Mouse (Mus musculus) mesoderm, embryonic 11.5 days (tissue): ENCODE data around the gene Tbc1d13.
A peak's percentile ranks its signal among the peaks of the same experiment; 100 is the strongest.
"Not testable (repeated sequence)": the region's sequence is repeated elsewhere in the genome, so short reads cannot be mapped to it uniquely, and the experiment has no call there.

Source experiments
- DNase-seq: peaks from one replicate; pipeline ENCODE4 v3.0.0-alpha.2; 2012; ENCODE audit warnings: low read depth, low spot score

Gene Tbc1d13

DNA sequence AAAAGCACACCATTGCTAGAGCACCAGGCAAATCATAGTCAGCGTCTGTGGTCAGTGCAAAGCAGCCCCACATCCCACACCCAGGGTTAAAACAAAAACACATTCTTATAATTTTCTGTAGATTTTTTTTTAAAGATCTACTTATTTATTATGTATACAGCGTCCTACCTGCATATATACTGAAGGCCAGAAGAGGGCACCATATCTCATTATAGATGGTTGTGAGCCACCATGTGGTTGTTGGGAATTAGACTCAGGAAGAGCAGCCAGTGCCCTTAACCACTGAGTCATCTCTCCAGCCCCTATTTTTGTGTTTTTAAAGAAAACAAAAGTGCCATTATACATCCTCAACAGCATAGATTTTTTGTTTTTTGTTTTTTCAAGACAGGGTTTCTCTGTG, 4.8 kb upstream of the Tbc1d13 start:
- DNase-seq, result peak; percentile 56

DNA sequence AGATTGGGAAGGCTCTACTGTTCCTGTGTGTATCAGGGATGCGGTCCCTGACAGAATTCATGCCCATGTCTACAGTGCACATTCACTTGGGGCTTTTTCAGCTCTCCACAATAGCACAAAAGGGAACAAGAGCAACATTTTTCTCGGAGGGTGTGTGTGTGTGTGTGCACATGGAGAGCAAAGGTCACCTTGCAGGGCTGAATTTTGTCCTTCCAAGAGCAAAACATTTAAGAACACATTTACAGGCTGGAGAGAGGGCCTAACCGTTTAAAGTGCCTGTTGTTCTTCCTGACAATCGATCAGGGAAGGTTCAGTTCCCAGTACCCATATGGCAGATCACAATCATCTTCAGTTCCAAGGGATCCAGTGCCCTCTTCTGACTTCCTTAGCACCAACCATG, 3.4 kb upstream of the Tbc1d13 start:
- no peak for DNase-seq

DNA sequence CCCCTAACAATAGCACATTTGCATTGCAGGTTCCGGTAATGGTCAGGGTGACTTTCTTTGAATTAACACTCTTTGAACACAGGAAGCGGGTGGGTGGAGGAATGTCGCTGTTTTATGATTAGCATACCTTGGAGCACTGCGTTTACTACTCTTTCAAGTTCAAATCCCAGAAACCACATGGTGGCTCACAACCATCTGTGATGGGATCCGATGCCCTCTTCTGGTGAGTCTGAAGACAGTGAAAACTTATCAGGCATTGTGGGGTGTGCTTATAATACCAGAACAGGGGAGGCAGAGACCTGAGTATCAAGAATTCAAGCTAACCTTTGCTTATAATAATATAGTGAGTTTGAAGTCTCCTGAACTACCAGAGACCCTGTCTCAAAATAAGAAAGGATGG, 2.3 kb upstream of the Tbc1d13 start:
- DNase-seq, result not testable (repeated sequence)

DNA sequence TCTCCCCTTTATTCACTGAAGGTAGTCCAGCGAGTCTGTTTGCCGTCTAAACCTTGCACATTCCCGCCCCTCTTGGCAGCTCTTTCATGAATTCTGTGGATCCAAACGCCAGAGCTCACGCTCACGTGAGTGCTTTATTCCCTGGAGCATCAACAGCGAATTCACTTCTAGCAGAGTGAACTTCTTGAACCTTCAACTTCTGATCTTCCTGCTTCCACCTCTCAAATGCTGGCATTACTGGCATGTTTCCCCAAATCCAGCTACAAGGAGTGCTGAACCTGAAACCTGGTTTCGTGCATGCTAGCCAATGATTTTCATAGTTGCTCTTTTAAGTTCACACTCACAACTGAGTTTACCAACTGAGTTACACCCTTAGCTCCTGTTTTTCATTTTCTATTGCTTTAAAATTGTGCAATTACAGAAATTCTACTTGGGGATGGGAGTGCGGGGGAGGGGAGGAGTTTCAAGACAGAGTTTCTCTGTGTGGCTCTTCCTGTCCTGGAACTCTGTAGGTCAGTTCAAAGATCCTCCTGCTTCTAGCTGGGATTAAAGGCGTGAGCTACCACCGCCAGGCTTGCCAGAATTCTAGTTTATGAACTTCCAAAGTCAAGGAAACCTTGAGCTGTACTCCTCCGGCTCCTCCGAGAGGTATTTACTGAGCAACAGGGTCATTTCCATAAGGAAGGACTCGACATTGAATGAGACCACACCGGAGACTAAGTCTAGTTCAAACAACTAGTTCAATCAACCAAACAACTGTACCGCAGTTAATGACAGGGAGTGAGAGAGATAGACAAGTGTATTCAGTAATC, 539 bp upstream of the Tbc1d13 start:
- DNase-seq, result no peak

DNA sequence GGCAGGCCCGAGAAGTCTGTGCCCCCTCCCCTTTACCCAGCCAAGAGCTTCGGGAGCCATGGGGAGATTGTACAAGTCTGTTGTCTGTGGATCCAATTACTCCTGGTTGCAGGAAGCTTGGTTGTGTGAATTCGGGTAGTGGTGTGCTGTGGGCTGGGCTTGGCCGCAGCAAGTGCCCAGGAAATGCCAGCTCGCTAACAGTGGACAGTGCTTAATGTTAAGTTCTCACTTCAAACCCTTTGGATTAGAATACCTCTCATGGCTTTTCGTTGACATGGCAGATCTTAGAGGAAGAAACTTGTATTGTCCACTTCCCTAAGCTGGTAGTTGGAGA, 799 bp downstream of the Tbc1d13 start:
- no peak for DNase-seq

DNA sequence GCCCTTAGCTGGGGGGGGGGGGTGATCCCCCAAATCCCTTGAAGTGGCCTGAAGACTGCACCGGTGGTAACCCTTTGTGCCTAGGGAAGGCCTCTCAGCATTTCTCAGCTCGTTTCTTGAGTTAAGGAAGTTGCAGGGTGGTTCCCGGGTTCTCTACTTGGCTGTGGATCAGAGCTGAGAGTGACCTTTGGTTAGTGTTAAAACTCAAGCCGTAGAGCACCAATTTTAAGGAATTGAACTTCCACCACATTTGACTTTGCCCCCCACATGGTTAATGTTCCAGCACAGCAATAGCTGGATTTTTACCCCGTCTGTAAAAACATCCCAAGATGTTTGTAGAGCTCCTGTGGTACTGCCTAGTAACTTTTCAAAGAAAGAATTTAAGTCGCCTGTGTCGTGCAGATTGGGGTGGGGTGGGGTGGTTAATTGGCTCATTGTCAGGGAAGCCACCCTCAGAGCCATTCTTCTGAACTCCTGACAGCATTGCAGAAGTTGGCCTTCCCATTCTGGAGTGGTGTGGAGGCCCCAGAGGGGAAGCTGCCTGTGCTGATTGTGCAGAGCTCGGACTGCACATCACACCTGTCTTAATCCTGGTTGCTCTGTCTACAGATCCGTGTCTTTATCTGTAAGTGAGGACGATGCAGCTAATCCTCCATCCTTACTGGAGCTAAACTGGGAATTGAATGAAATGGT, 1.5 kb downstream of the Tbc1d13 start:
- no peak for DNase-seq

DNA sequence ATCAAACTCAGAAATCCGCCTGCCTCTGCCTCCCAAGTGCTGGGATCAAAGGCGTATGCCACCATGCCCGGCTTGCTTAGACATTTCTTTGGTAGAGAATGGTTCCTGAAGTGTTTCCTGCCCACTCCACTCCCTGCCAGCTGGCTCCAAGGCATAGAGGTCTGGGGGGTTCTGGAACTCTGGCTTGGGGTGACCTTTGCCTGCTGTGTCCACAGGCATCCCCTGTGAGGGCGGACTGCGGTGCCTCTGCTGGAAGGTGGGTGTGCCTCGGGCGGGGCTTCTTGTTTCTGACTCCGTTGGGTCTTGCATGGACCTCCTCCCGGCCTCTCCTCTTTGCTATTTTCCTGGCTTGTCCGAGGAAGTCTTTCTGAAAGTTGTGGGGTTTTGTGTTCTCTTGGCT, 2.9 kb downstream of the Tbc1d13 start:
- no peak for DNase-seq

DNA sequence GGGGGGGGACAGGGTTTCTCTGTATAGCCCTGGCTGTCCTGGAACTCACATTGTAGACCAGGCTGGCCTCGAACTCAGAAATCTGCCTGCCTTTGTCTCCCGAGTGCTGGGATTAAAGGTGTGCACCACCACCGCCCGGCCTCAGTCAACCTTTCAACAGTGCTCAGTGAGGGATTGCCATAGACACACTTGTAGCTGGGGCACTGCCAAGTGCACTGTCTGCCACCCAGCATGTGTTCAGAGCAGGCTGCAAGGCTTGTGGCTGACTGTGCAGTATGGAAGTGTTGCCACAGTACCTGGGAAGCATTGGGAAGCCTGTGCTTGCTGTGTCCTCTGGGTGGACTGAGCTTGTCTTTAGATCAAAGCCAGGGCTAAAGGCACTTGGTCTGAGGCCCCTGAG, 6.5 kb downstream of the Tbc1d13 start:
- not testable (repeated sequence) for DNase-seq

DNA sequence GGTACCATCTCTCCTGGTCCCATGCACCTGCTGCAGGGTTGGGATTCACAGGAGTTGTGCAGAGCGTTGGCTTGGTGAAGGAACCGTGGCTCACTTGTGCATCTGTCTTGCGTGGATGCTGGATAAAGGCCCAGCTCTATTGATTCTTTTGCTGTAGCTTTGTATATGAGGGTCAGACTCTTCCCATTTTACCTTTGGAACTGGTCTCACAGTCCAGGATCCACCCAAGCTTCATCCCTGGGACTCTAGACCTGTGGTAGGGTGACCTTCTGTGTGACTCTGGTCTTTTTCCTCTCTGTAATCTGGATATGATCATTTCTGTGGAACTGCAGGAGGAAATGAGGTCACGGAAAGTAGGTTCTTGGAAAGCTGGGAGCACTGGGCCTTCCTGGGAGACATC, 10.9 kb downstream of the Tbc1d13 start:
- DNase-seq, result no peak

DNA sequence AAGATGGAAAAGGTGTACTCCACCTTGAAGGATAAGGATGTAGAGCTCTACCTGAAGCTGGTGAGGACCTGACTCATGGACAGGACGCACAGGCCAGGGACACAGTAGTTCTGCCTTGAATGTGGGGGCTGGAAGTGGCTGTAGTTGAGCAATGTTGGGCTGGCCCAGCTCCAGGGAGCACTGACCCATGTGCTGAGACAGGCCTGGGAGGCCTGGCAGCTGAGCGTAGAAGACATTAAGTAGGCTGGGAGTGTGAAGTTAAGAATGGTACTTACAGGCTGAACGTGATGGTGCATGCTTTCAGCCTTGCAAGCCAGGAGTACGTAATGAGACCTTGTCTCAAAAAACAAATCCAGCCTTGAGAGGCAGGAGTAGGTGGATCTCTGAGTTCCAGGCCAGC, 13.9 kb downstream of the Tbc1d13 start:
- no peak for DNase-seq

DNA sequence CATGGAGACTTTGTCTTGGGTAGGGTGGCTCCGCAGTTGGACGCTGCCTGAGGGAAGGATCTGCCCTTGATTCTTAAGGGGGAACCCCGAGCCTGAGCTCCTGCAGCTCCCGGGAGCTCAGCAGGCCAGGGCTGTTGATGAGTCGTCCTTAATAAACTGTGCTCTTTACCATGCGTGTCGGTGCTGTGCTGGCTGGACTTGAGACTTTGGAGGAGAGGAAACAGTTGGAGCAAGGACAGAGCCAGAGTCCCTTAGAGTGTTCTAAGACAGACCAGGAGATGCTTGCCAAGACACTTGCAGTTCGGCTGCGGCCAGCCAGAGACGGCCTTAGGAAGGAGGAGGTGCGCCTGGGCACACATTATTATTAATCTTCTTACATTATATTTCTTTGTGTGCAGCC, 18.3 kb downstream of the Tbc1d13 start:
- DNase-seq, result no peak

DNA sequence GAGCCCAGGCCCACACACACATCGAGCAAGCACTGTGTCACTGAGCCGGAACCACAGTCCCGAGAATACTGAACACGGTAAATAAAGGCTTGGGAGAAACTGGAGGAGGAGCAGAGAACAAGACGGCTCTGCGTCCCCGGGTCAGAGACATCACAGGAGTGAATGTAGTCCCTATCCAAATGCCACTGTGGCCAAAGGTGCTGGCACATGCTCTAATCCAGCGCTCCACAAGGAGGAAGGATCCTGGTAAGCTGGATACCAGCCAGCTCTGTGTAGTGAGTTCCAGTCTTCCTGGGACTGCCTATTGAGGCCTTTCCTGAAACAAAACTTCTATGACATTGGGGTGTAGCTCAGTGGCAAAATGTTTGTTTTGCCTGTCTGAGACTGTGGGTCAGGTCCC, 19.1 kb downstream of the Tbc1d13 start:
- DNase-seq, result no peak

DNA sequence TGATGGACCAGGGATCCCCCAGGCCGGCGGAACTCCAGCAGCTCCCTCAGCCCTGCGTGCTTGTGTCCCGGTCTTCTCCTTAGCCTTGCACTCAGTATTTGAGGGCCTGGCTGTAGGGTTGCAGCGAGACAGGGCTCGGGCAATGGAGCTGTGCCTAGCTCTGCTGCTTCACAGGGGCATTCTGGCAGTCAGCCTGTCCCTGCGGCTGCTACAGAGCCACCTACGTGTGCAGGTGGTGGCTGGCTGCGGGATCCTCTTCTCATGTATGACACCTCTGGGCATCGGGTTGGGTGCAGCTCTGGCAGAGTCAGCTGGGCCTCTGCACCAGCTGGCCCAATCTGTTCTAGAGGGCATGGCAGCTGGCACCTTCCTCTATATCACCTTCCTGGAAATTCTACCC, 26.3 kb downstream of the Tbc1d13 start:
- DNase-seq, result not testable (repeated sequence)

DNA sequence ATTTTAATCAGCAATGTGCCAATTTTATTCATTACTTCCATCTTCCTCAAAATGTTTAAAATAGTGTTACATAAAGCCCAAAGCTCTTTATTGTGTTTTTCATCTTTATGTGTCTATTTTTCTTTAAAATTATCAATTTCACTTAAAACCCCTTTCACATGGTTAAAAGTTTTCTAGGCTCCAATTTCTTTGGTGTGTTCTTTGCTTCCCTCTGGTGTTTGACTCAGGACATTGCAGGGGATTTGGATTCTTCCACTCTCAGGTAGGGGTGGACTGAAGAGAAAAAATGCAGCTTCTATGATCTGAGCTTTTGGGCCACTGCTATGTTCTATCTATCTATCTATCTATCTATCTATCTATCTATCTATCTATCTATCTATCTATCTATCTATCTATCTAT, 28.3 kb downstream of the Tbc1d13 start:
- peak; percentile 62 for DNase-seq

DNA sequence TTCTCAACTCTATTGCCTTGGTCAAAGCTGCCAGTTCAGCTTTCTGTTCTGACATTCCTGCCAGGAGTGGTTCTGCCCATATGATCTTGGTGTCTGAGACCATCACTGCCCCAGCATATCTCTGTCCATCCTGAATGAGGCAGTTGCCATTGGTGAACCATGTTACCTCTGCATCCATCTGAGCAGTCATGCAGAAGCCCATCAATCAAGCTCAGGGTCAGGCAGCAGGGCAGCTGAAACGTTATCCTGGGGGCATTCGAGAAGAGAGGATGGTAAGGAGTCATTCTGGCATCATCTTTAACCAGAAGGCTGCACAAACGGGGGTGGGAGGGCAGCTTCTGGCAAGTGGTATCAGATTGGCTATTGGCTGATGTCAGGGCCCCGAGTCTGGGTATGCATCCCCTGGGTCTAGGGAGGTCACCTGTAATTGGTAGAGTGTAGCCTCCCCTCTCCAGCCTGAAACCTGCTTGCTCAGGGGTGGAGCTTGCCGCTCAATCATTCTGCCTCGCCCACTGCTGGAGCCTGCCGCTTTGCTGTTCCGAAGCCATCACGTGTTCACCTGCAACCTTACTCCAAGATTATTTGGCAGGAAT, 30.9 kb downstream of the Tbc1d13 start:
- no peak for DNase-seq

DNA sequence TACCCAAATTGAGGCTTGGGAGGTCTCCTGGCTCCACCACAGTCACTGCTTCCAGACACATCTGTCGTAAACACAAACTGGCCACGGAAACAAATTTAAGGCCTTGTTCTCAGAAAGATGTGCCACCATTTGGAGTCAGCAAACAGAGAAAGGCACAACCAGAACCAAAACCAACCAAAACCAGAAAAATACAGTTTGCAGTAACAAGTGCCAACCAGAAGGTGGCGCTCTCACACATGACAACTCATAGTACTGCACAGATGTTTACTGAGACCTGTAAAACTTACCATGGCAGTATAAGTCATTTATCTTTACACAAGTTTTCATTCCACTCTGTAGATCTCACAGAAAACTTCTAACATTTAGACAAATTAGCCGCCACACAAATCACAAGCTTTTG, 33.1 kb downstream of the Tbc1d13 start:
- peak; percentile 30 for DNase-seq

DNA sequence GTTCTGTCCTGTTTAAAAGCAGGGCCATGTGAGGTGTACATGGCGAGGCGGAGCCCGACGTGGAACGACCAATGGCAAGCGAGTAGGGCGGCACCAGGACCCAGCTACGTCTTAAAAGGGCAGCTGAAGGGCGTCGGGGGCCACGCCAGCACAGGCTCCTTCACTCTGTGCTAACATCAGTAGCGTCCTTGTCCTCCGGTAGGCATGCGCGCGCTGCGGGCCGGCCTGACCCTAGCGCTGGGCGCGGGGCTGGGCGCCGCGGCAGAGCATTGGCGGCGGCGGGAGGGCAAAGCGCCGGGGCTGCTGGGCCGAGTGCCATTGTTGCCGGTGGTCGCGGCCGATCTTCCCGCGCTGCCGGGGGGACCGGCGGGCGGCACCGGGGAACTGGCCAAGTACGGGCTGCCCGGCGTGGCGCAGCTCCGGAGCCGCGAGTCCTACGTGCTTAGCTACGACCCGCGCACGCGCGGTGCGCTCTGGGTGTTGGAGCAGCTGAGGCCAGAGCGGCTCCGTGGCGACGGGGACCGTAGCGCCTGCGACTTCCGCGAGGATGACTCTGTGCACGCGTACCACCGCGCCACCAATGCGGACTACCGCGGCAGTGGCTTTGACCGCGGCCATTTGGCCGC, 37.9 kb downstream of the Tbc1d13 start, which contains the start of gene Endog:
TSS of gene Endog (plus strand) at position 123 of the 626 bp plus-strand sequence.
- peak; percentile 86 for DNase-seq

DNA sequence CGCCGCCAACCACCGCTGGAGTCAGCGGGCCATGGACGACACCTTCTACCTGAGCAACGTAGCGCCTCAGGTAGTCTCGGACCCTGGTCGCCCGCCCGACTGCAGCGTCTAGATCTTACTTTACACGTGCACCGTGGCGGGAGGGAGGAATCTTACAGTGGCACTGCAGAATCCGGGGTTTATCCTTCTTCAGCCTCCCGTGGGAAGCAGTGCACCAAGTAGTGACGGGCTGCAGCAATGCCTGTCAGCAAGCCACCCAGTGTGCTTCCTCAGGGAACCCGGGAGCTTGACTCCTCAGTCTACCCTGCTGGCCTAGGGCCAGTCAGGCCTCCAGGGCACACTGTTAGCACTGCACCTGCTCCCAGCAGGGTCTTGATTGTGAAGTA, 38.4 kb downstream of the Tbc1d13 start:
- peak; percentile 20 for DNase-seq

DNA sequence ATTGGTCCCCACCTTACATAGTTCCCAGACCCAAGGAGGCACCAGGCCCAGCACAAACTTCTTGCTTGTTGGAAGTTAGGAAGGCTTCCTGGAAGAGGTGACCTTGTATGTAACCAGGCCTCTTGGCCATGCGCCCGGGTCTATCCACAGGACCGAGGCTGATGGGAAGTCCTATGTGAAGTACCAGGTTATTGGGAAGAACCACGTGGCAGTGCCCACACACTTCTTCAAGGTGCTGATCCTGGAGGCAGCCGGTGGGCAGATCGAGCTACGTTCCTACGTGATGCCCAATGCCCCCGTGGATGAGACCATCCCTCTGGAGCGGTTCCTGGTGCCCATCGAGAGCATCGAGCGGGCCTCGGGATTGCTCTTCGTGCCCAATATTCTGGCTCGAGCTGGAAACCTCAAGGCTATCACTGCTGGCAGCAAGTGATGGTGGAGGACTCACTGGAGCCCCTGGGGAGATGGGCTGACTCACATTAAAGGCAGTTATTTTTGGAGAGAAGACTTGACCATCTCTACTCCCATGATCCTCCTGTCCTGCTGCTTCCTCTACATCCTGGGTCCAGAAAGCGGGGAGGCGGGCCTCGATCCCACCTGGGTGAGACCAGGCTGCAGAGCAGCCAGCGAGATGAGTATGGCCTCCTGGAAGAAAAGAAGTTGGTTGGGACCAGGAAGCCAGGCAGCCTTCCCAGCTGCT, 40.1 kb downstream of the Tbc1d13 start:
- DNase-seq, result no peak

DNA sequence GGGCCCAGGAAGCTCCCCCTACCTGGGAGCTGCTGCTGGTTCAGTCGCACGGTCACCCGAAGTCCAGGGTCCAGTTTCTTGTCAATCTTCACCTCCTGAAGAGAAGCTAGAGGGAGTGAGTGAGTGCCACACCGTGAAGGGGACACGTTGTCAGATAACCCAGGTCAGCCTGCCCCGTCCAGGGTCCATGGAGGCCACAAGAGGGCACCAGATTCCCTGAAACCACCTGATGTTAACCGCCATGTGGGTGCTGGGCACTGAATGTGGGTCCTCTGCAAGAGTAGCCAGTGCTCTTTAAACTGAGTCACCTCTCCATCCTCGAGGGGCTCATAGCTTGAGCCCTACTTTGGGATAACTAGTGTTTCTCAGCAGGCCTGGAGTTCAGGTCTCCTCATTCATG, 42.4 kb downstream of the Tbc1d13 start:
- DNase-seq, result no peak

DNA sequence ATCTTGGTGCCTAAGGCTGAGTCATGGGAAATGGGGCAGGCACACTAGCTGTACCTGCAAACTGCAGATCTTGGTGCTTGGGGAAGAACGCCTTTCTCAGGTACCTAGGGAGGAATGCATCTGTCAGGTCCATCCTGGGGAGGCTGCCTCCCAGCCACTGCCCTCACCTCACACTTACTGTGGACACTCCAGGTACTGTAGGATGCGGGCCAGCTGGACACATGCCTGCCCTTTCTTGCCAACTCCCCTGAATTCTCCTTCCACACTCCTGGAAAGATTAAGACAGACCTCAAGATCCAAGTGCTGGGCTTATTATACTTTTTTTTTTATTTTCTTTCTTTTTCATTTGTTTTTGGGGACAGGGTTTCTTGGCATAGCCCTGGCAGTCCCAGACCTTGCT, 43.0 kb downstream of the Tbc1d13 start:
- DNase-seq, result no peak
